Mouse (Mus musculus) thymus, postnatal 25 days (tissue): Measurements from ENCODE around the gene Hoxc11.

Experiments
- DNase-seq: peaks from one replicate; pipeline ENCODE4 v3.0.0; 2022

Hoxc11 gene

GRCm38 (mm10) chr15:102965892-102966775 lies 11.9 kb downstream of the Hoxc11 start:
- peak; percentile 58 for DNase-seq

DNA sequence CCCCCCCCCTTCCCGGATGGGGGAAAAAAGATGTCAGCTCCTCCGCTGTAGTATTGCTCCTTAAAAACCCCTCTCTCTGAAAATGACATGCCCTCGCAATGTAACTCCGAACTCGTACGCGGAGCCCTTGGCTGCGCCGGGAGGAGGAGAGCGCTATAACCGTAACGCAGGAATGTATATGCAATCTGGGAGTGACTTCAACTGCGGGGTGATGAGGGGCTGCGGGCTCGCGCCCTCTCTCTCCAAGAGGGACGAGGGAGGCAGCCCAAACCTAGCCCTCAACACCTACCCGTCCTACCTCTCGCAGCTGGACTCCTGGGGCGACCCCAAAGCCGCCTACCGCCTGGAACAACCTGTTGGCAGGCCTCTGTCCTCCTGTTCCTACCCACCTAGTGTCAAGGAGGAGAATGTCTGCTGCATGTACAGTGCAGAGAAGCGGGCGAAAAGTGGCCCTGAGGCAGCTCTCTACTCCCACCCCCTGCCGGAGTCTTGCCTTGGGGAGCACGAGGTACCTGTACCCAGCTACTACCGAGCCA lies 12.6 kb downstream of the Hoxc11 start, which contains the start of gene Hoxc10:
Hoxc10 (plus strand) TSS at position 21 of the 536 bp plus-strand sequence.
- DNase-seq = no peak

DNA sequence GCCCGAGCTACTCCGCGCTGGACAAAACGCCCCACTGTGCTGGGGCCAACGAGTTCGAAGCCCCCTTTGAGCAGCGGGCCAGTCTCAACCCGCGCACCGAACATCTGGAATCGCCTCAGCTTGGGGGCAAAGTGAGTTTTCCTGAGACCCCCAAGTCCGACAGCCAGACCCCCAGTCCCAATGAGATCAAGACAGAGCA lies 13.0 kb downstream of the Hoxc11 start, which contains the start of gene Hoxc5:
Hoxc5 (plus strand) TSS at position 132 of the 199 bp plus-strand sequence.
- no peak for DNase-seq

- DNase-seq = no peak
Measured at GRCm38 (mm10) chr15:102967511-102968397, 13.5 kb downstream of the Hoxc11 start.

DNA sequence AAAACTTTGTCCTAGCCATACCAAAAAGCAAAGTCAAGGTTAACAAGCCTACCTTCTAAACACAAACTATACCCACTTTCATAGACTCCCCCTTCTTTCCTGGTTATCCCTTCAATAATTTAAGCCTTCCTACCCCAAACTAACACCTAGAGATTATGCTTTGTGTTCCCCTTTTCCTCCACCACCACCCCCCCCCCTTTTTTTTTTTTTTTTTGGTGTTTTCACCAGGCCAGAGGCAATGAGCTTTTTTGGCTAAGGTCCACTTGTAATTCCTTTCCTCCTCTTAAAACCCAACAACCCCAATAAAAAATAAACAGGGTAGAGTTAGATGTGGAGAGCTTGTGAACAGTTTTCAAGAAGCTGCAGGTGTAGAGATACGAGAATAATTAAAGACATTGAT lies 15.1 kb downstream of the Hoxc11 start:
- no peak for DNase-seq

DNA sequence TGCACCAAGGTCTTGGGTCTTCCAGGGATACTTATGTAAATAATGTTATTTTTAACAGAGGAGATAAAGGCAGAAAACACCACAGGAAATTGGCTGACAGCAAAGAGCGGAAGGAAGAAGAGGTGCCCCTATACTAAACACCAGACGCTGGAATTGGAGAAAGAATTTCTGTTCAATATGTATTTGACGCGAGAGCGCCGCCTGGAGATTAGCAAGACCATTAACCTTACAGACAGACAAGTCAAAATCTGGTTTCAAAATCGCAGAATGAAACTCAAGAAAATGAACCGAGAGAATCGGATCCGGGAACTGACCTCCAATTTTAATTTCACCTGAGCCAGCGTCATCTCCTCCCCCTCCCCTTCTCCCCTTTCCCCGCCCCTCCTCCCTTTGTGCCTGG lies 16.5 kb downstream of the Hoxc11 start:
- DNase-seq = no peak

- no peak for DNase-seq
Measured at GRCm38 (mm10) chr15:102972254-102972653, 18.0 kb downstream of the Hoxc11 start.

DNA sequence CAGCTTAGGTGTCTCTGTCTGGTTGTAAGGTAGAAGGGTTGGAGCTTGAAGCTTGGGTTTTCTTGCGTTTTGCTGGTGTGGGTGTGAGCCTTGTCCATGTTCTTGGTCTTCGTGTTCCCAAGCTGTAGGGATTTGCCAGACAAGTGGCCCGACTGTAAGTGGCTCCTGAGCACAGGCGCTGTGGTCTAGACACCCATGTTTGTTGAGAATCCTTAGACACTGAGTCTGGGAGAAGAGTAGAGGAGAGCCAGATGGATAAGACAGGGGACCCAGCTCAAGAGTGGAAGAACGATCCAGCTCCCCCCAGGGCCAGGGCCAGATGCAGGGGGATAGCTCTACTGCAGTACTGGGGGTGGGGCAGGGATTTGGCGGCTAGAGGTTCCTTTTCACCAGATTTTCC lies 18.5 kb downstream of the Hoxc11 start:
- no peak for DNase-seq

DNA sequence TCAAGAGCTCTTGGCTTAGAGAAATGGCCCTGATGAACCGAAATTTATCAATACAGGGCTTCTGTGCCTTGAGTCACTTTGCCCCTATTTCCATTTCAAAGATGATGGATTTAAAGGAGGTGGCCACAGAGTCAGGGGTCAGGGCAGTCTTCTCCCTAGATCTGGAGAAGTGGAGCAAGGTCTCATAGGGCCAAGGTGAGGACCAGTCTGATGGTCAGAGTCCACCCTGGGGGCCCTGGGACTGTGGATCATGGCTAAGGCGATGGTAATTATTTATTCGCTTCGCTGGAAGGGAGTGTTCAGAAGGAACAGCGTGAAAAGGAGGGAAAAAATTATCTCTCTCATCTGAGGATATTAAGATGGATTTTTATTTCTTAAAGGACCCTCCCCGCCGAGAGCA lies 20.8 kb downstream of the Hoxc11 start:
- no peak for DNase-seq

GRCm38 (mm10) chr15:102975688-102976111 lies 21.5 kb downstream of the Hoxc11 start:
- no peak for DNase-seq

- no peak for DNase-seq
Measured at GRCm38 (mm10) chr15:102976171-102976570, 21.9 kb downstream of the Hoxc11 start, which contains the start of gene Hoxc9. TSS of gene Hoxc9 (plus strand) at chr15:102976439.

DNA sequence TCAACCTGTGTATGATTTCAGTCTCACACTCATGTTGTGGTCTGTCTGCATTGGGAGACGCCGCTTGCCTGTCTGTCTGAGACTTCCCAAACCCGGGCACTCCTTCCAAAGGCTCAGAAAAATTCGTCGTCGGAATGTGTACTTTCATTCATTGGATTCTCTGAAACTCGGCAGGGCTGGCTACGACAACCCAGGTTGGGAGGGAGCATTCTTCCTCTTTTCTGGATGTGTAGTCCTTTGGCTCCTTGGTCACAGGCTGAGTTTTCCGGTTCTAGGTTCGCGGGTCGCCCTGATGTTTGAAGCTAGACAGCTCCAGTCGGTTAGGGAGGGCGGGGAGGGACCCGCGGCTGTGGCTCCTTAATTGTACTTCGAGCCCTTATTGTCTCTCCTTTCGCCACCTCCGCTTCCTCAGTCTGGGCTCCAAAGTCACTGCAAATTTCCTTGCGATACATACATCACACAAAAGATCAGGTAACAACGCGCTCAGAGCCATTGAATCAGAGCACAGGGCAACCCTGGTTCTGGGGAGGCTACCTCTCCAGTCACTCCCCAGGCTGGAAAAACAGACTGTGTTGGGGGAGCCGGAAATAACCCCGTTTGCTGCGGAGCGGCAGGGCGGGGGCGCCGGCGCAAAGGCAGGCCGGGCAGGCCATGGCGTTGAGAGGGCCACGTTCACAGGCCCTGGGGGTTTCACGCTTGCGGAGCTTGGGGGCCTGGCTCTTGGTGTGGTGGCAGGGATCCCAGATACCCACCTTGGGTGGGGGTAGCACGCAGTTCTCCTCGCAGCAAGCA lies 22.6 kb downstream of the Hoxc11 start:
- no peak for DNase-seq

DNA sequence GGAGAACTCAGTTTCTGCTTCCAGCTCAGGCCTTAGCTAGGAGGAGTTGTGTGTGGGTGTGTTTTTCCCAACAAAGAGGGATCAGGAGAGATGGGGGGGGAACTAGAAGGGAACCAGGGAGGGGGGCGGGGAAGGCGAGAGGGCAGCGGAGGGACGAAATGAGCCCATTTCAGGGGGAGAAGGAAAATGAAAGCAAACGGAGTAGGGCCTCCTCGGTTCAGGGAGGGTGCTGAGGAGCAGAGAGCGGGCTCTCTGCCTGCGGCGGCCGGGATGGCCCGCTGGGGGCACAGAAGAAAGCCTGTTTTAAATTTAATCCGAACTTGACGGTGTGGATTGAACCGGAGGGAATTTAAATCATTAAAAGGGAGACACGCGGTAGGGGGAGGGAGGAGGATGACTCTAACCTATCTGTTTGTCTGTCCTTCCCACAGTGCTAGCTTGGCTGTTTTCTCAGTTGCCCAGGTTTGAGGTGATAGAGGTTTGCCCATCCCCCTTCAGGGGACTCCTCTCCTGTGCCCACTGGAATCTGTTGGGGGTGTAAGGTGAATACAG lies 23.3 kb downstream of the Hoxc11 start:
- no peak for DNase-seq

GRCm38 (mm10) chr15:102978615-102979515 lies 24.6 kb downstream of the Hoxc11 start:
- no peak for DNase-seq

- DNase-seq = no peak
Measured at GRCm38 (mm10) chr15:102979936-102980335, 25.7 kb downstream of the Hoxc11 start.

DNA sequence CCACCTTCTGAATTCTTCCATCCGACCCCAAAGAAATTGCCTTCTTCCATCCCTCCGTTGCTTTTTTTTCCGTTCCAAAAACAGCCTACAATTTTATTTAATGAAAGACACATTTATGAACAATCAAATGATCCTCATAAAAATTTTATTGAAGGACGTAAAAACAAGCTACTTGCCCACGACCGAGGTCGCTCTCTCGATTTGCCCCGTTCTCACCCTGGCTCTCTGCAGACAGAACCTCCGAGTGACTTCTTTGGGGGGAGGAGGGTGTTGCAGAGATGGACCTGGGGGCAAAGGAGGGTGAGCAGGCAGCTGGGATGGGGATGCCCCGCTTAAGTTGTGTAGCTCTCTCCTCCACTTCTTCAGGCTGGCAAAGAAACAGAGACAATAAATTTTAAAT lies 26.1 kb downstream of the Hoxc11 start:
- DNase-seq = no peak

DNA sequence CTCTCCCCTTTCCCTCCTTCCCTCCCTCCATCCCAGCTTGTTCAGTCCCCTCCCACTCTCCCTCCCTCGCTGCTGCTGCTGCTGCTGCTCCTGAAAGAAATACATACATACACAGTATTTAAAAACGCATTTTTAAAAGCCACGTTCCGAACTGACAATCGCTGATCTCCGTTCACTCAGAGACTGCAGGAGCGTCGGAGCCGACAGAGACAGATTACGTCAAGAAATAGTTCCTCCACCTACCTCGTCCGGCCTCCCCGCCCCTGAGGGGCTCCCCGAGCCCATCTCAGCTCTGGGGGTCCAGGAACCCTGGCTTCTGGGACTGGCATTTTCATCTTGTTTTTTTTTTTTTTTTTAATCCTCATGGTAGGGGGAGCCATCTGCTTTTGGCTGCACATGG lies 26.7 kb downstream of the Hoxc11 start:
- DNase-seq = no peak

- DNase-seq = no peak
Measured at GRCm38 (mm10) chr15:102981379-102982288, 27.4 kb downstream of the Hoxc11 start.

- no peak for DNase-seq
Measured at GRCm38 (mm10) chr15:102983716-102984115, 29.5 kb downstream of the Hoxc11 start.

DNA sequence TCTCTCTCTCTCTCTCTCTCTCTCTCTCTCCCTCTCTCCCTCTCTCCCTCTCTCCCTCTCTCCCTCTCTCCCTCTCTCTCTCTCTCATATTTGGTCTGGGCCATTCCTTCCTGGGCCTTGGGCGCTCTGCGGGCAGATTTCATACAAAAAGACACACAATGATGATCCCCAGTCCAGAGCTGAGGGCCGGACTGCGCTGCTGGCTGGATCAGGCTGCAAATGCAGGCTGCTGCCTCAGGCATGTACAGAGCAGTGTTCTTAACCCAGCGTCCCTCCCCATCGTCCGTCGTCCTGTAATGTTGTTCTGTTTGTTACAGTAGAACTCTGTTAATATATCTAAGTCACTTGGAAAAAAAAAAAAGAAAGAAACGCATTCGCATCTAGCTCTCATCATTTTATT lies 30.3 kb downstream of the Hoxc11 start:
- no peak for DNase-seq
